In genomic region chr9:64736076-64736638, GRCm38 (mm10) we compare ENCODE assay signal across 8 mouse cellular contexts. TPM values are rescaled to one million over a fixed set of nuclear protein-coding genes. Genes with fewer than 3 reads are reported as not detected.
DNase-seq lines count a peak whose midpoint lies in the region; ATAC-seq and TF ChIP-seq lines count a peak whose summit lies in the region.

No protein-coding gene starts in this region.

- TF ChIP-seq CTCF in MEL (IDR thresholded peaks at IDR 0.05 in 2 of 3, conservative IDR thresholded peaks at IDR 0.05 in 1 of 3; ENCODE audit: control insufficient read depth in 1 of 3, insufficient read depth in 1 of 3, low read depth in 2 of 3, low read length in 3 of 3, poor library complexity in 1 of 3, severe bottlenecking in 1 of 3): no peak
- no peak for TF ChIP-seq CTCF in liver, embryonic 14.5 days (IDR thresholded peaks at IDR 0.05; ENCODE audit: low read depth)

- H3K4me2 ChIP-seq in forebrain, embryonic 16.5 days (ENCODE audit: low read length): peak overlapping the region; percentile 82
- H3K4me2 ChIP-seq in liver, embryonic 14.5 days (ENCODE audit: low read depth): peak overlapping the region; percentile 71
- H3K4me2 ChIP-seq in stomach, embryonic 15.5 days: peak overlapping the region; percentile 70

- WGBS in forebrain, embryonic 16.5 days: 8% methylated on average over 9 of the region's 9 CpGs
- WGBS in liver, embryonic 14.5 days (ENCODE audit: insufficient replicate concordance): 3% methylated on average over 9 of the region's 9 CpGs
- 8% methylated on average over 9 of the region's 9 CpGs for WGBS in stomach, embryonic 15.5 days

- peak; percentile 9 to 23 for DNase-seq in heart, adult 9 months (ENCODE audit: low spot score in 2 of 2)
- no peak for DNase-seq in heart, postnatal 14 days
- DNase-seq in MEL (ENCODE audit: low read depth, low spot score): peak; percentile 72
- DNase-seq in liver, embryonic 14.5 days (ENCODE audit: low read depth in 3 of 3, low spot score in 3 of 3): peak in 2 of 3 experiments; percentile 7 to 29
- DNase-seq in cerebellum, adult 8-10 months: no peak
- DNase-seq in left cerebral cortex, adult 9 months (ENCODE audit: low spot score in 2 of 2): no peak

- intact Hi-C loops in heart, postnatal 14 days (cut with DNase I): loop anchor here (5.0 kb wide), 1 partner anchor 76 kb away; the partner anchor contains the start of gene Dennd4a

- TF ChIP-seq RAD21 in MEL (IDR thresholded peaks at IDR 0.05; ENCODE audit: low read depth, low read length): no peak

- TF ChIP-seq EP300 in MEL (IDR thresholded peaks at IDR 0.05; ENCODE audit: low read depth in 1 of 2, low read length in 2 of 2): no peak
- TF ChIP-seq EP300 in liver, embryonic 14.5 days (IDR thresholded peaks at IDR 0.05; ENCODE audit: low read depth): no peak

- peak overlapping the region; percentile 82 for H3K27ac ChIP-seq in MEL (ENCODE audit: control insufficient read depth, low read depth, low read length)
- H3K27ac ChIP-seq in forebrain, embryonic 16.5 days (ENCODE audit: low read length): peak overlapping the region; percentile 96
- peak overlapping the region; percentile 86 for H3K27ac ChIP-seq in liver, embryonic 14.5 days
- H3K27ac ChIP-seq in stomach, embryonic 15.5 days: peak overlapping the region; percentile 96

- peaks cover 25% of the 10 kb centered on the region for H3K79me2 ChIP-seq in MEL (ENCODE audit: control insufficient read depth, insufficient read depth, low read length, poor library complexity)

- H3K36me3 ChIP-seq in MEL (ENCODE audit: control insufficient read depth in 1 of 2, insufficient read depth in 2 of 2, low read length in 2 of 2): peaks cover 0 to 35% of the 10 kb centered on the region in 2 experiments; a peak in 3 of 4 replicates
- no peaks in the 10 kb centered on the region for H3K36me3 ChIP-seq in forebrain, embryonic 16.5 days (ENCODE audit: control insufficient read depth, insufficient read depth)
- no peaks in the 10 kb centered on the region for H3K36me3 ChIP-seq in liver, embryonic 14.5 days (replicated peaks; ENCODE audit: control insufficient read depth, insufficient read depth, low read depth)
- H3K36me3 ChIP-seq in stomach, embryonic 15.5 days: no peaks in the 10 kb centered on the region

- no peak for ATAC-seq in forebrain, embryonic 16.5 days
- ATAC-seq in liver, embryonic 14.5 days (ENCODE audit: insufficient read depth): no peak
- ATAC-seq in stomach, embryonic 15.5 days (ENCODE audit: insufficient read depth, low FRiP score, low read depth): no peak

- peak overlapping the region; percentile 69 to 83 for H3K4me3 ChIP-seq in MEL (ENCODE audit: control insufficient read depth in 1 of 2, insufficient read depth in 1 of 2, low read depth in 2 of 2, low read length in 2 of 2)
- H3K4me3 ChIP-seq in forebrain, embryonic 16.5 days (replicated peaks; ENCODE audit: low read length): peak overlapping the region; percentile 65
- peak overlapping the region; percentile 99 to 100 for H3K4me3 ChIP-seq in liver, embryonic 14.5 days (ENCODE audit: insufficient read depth in 1 of 2, low read depth in 2 of 2, low read length in 2 of 2)
- peak overlapping the region; percentile 98 for H3K4me3 ChIP-seq in stomach, embryonic 15.5 days (replicated peaks)

- H3K4me1 ChIP-seq in MEL (ENCODE audit: control insufficient read depth in 1 of 2, insufficient read depth in 2 of 2, low read length in 2 of 2): peaks cover 6 to 21% of the 10 kb centered on the region in 2 experiments; a peak in 3 of 4 replicates
- H3K4me1 ChIP-seq in forebrain, embryonic 16.5 days (replicated peaks; ENCODE audit: control insufficient read depth, insufficient read depth, low read length): peaks cover 8% of the 10 kb centered on the region
- H3K4me1 ChIP-seq in liver, embryonic 14.5 days (replicated peaks; ENCODE audit: control insufficient read depth in 2 of 2, insufficient read depth in 2 of 2, low read length in 1 of 2): peaks cover 3 to 10% of the 10 kb centered on the region in 2 experiments
- H3K4me1 ChIP-seq in stomach, embryonic 15.5 days: 0 out of 2 replicates have a peak, but pooled peaks cover 2% of the 10 kb centered on the region

- TF ChIP-seq POLR2A in MEL (IDR thresholded peaks at IDR 0.05; ENCODE audit: control insufficient read depth in 1 of 2, insufficient read depth in 1 of 2, low read depth in 1 of 2, low read length in 2 of 2, poor library complexity in 1 of 2): no peak

- no peaks in the 10 kb centered on the region for H3K9me3 ChIP-seq in MEL (replicated peaks; ENCODE audit: insufficient read depth, low read length)
- H3K9me3 ChIP-seq in forebrain, embryonic 16.5 days (ENCODE audit: control insufficient read depth, low read length): no peaks in the 10 kb centered on the region
- H3K9me3 ChIP-seq in liver, embryonic 14.5 days (ENCODE audit: control insufficient read depth, low read length): no peaks in the 10 kb centered on the region
- no peaks in the 10 kb centered on the region for H3K9me3 ChIP-seq in stomach, embryonic 15.5 days

- peak overlapping the region; percentile 92 for H3K9ac ChIP-seq in MEL (ENCODE audit: control insufficient read depth, low read depth, low read length, poor library complexity, severe bottlenecking)
- peak overlapping the region; percentile 76 for H3K9ac ChIP-seq in forebrain, embryonic 16.5 days (replicated peaks; ENCODE audit: low read depth, low read length)
- H3K9ac ChIP-seq in liver, embryonic 14.5 days (replicated peaks): peak overlapping the region; percentile 96
- peak overlapping the region; percentile 99; the same call in 1 of the 2 replicates for H3K9ac ChIP-seq in stomach, embryonic 15.5 days

- no peaks in the 10 kb centered on the region for H3K27me3 ChIP-seq in MEL (ENCODE audit: control insufficient read depth in 1 of 2, insufficient read depth in 2 of 2, low read length in 2 of 2)
- H3K27me3 ChIP-seq in forebrain, embryonic 16.5 days (replicated peaks; ENCODE audit: control insufficient read depth, insufficient read depth, low read length): no peaks in the 10 kb centered on the region
- no peaks in the 10 kb centered on the region for H3K27me3 ChIP-seq in liver, embryonic 14.5 days (ENCODE audit: control insufficient read depth, insufficient read depth, low read length)
- H3K27me3 ChIP-seq in stomach, embryonic 15.5 days (replicated peaks): no peaks in the 10 kb centered on the region

TF ChIP-seq in MEL, 35 proteins besides CTCF, POLR2A, EP300 and RAD21:
- 0 out of 2 replicates have a peak, but pooled peaks have one; percentile 13 for TF ChIP-seq GATA1 (IDR thresholded peaks at IDR 0.05; ENCODE audit: low read depth, low read length)
- no peak for TF ChIP-seq ETS1 (IDR thresholded peaks at IDR 0.05; ENCODE audit: low read depth, low read length)
- TF ChIP-seq MEF2A (IDR thresholded peaks at IDR 0.05; ENCODE audit: extremely low read depth, insufficient replicate concordance, low read depth, low read length, poor library complexity, severe bottlenecking): peak; percentile 55; the same call in 1 of the 2 replicates

RNA-seq across cellular contexts. Expression of gene Rab11a, which starts 1.4 kb away (rescaled TPM):
- total RNA-seq in heart, postnatal 14 days (2021): 100 to 1,000 TPM; 216 to 231 TPM
- 93.7 and 114 TPM in 2 replicates for total RNA-seq in MEL (2012; rRNA removed)
- polyA plus RNA-seq in MEL (2012; ENCODE audit: insufficient read depth in 1 of 2, insufficient read length in 2 of 2, low read depth in 1 of 2, low replicate concordance in 2 of 2, missing spikeins in 1 of 2): 100 to 1,000 TPM in 1 of 2 experiments, not detected in 1; 212 TPM
- 396 and 403 TPM in 2 replicates for polyA plus RNA-seq in forebrain, embryonic 16.5 days (2015; fragmentation: Nextera tagmentation; extraction: Ambion mirVana)
- 37.0 and 89.6 TPM in 2 replicates for polyA plus RNA-seq in liver, embryonic 14.5 days (2012; rRNA removed)
- polyA plus RNA-seq in liver, embryonic 14.5 days (2014; fragmentation: Nextera tagmentation; extraction: Ambion mirVana): 233 and 243 TPM in 2 replicates
- 414 and 441 TPM in 2 replicates for polyA plus RNA-seq in stomach, embryonic 15.5 days (2015; fragmentation: Nextera tagmentation; extraction: Ambion mirVana)

Comparison
In these comparisons a context has a peak if more than half of its experiments do, and no peak if none do; other contexts are left out.
1. DNase-seq: peak in heart, adult 9 months (2 of 2), MEL (single experiment) and liver, embryonic 14.5 days (2 of 3); none in heart, postnatal 14 days (0 of 2), cerebellum, adult 8-10 months (single experiment) and left cerebral cortex, adult 9 months (0 of 2).
2. Peak in every context shown above with its lines, with median percentiles within 50 percentile points of each other: H3K27ac ChIP-seq, H3K4me3 ChIP-seq, H3K9ac ChIP-seq and H3K4me2 ChIP-seq.